Mouse (Mus musculus): Measurements from ENCODE around the gene Vps54. TPM values are rescaled to one million over a fixed set of nuclear protein-coding genes. Genes with fewer than 3 reads are reported as not detected.

Gene Vps54
- total and polyA plus RNA-seq, 2 experiments: 5.6 to 37.4 TPM

GRCm38 (mm10) chr11:21295486-21295885, 56.4 kb downstream of the Vps54 start:
- Histone ChIP-seq H3K27ac (replicated peaks; ENCODE audit: insufficient read depth, low read depth, low read length) (no peak overlapping the region), H3K4me3 (ENCODE audit: insufficient read depth, low read depth, low read length) (no peak overlapping the region), H3K9ac (ENCODE audit: low read depth, low read length) (no peak overlapping the region), H3K4me1 (ENCODE audit: control insufficient read depth, insufficient read depth, low read length) (no peaks in the 10 kb centered on the region), H3K79me2 (ENCODE audit: control insufficient read depth, insufficient read depth, low read length) (no peaks in the 10 kb centered on the region), H3K36me3 (ENCODE audit: control insufficient read depth, insufficient read depth, low read length) (peaks cover 23% of the 10 kb centered on the region), H3K27me3 (ENCODE audit: control insufficient read depth, insufficient read depth, low read length) (no peaks in the 10 kb centered on the region)
- TF ChIP-seq CTCF (IDR thresholded peaks at IDR 0.05; ENCODE audit: low read depth, low read length) (no peak), POLR2A (IDR thresholded peaks at IDR 0.05; ENCODE audit: extremely low read depth, insufficient read depth, low read length) (no peak)
- no peak for DNase-seq (ENCODE audit: extremely low read depth, low read depth, low spot score)
- 86% methylated on average over 5 of the region's 5 CpGs for WGBS

- Histone ChIP-seq H3K79me2 (ENCODE audit: control insufficient read depth, insufficient read depth, low read length) (no peaks in the 10 kb centered on the region), H3K4me3 (ENCODE audit: insufficient read depth, low read depth, low read length) (no peak overlapping the region), H3K4me1 (ENCODE audit: control insufficient read depth, insufficient read depth, low read length) (no peaks in the 10 kb centered on the region), H3K27me3 (ENCODE audit: control insufficient read depth, insufficient read depth, low read length) (no peaks in the 10 kb centered on the region), H3K9ac (ENCODE audit: low read depth, low read length) (no peak overlapping the region), H3K36me3 (ENCODE audit: control insufficient read depth, insufficient read depth, low read length) (peaks cover 37% of the 10 kb centered on the region), H3K27ac (replicated peaks; ENCODE audit: insufficient read depth, low read depth, low read length) (no peak overlapping the region)
- DNase-seq (ENCODE audit: extremely low read depth, low read depth, low spot score): no peak
- TF ChIP-seq CTCF (IDR thresholded peaks at IDR 0.05; ENCODE audit: low read depth, low read length): no peak
- TF ChIP-seq POLR2A (IDR thresholded peaks at IDR 0.05; ENCODE audit: extremely low read depth, insufficient read depth, low read length): no peak
- WGBS: 83% methylated on average over 3 of the region's 3 CpGs
These were observed 64.5 kb downstream of the Vps54 start for GRCm38 (mm10) chr11:21303619-21304018.

GRCm38 (mm10) chr11:21307078-21307668, 68.1 kb downstream of the Vps54 start:
- 81% methylated on average over 5 of the region's 5 CpGs for WGBS
- H3K27me3 ChIP-seq (ENCODE audit: control insufficient read depth, insufficient read depth, low read length): no peaks in the 10 kb centered on the region
- DNase-seq (ENCODE audit: extremely low read depth, low read depth, low spot score): no peak
- no peaks in the 10 kb centered on the region for H3K79me2 ChIP-seq (ENCODE audit: control insufficient read depth, insufficient read depth, low read length)
- H3K4me3 ChIP-seq (ENCODE audit: insufficient read depth, low read depth, low read length): no peak overlapping the region
- TF ChIP-seq POLR2A (IDR thresholded peaks at IDR 0.05; ENCODE audit: extremely low read depth, insufficient read depth, low read length): no peak
- TF ChIP-seq CTCF (IDR thresholded peaks at IDR 0.05; ENCODE audit: low read depth, low read length): no peak
- peaks cover 27% of the 10 kb centered on the region for H3K36me3 ChIP-seq (ENCODE audit: control insufficient read depth, insufficient read depth, low read length)
- H3K4me1 ChIP-seq (ENCODE audit: control insufficient read depth, insufficient read depth, low read length): no peaks in the 10 kb centered on the region
- H3K27ac ChIP-seq (replicated peaks; ENCODE audit: insufficient read depth, low read depth, low read length): no peak overlapping the region
- no peak overlapping the region for H3K9ac ChIP-seq (ENCODE audit: low read depth, low read length)

GRCm38 (mm10) chr11:21308119-21308518, 69.0 kb downstream of the Vps54 start:
- Histone ChIP-seq H3K79me2 (ENCODE audit: control insufficient read depth, insufficient read depth, low read length) (no peaks in the 10 kb centered on the region), H3K36me3 (ENCODE audit: control insufficient read depth, insufficient read depth, low read length) (peaks cover 30% of the 10 kb centered on the region), H3K27ac (replicated peaks; ENCODE audit: insufficient read depth, low read depth, low read length) (no peak overlapping the region), H3K4me1 (ENCODE audit: control insufficient read depth, insufficient read depth, low read length) (no peaks in the 10 kb centered on the region), H3K4me3 (ENCODE audit: insufficient read depth, low read depth, low read length) (no peak overlapping the region), H3K9ac (ENCODE audit: low read depth, low read length) (no peak overlapping the region), H3K27me3 (ENCODE audit: control insufficient read depth, insufficient read depth, low read length) (no peaks in the 10 kb centered on the region)
- no peak for DNase-seq (ENCODE audit: extremely low read depth, low read depth, low spot score)
- 58% methylated on average over 5 of the region's 5 CpGs for WGBS
- TF ChIP-seq CTCF (IDR thresholded peaks at IDR 0.05; ENCODE audit: low read depth, low read length): peak; percentile 85
- no peak for TF ChIP-seq POLR2A (IDR thresholded peaks at IDR 0.05; ENCODE audit: extremely low read depth, insufficient read depth, low read length)

DNA sequence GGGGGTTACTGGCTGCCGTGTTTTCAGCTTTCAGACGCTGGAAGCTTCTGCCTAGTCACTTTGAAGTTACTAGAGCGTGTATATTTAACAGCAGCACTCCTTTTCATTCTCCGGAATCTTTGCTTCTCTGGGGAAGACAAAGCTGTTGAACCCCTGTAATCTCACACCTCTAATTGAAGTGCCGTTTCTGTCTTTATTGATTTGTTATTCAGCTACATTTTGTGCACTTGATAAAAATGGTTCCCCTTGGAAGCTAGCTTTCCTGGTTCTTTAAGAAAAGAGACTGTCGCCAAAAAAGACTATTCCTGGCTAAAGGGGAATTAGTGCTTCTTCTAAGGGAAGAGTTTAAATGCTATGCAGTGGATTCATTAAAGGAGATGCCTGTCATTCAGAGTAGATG, 70.4 kb downstream of the Vps54 start:
- TF ChIP-seq POLR2A (IDR thresholded peaks at IDR 0.05; ENCODE audit: extremely low read depth, insufficient read depth, low read length) (no peak), CTCF (IDR thresholded peaks at IDR 0.05; ENCODE audit: low read depth, low read length) (no peak)
- Histone ChIP-seq H3K27me3 (ENCODE audit: control insufficient read depth, insufficient read depth, low read length) (no peaks in the 10 kb centered on the region), H3K79me2 (ENCODE audit: control insufficient read depth, insufficient read depth, low read length) (no peaks in the 10 kb centered on the region), H3K27ac (replicated peaks; ENCODE audit: insufficient read depth, low read depth, low read length) (no peak overlapping the region), H3K4me1 (ENCODE audit: control insufficient read depth, insufficient read depth, low read length) (no peaks in the 10 kb centered on the region), H3K4me3 (ENCODE audit: insufficient read depth, low read depth, low read length) (no peak overlapping the region), H3K36me3 (ENCODE audit: control insufficient read depth, insufficient read depth, low read length) (peaks cover 27% of the 10 kb centered on the region), H3K9ac (ENCODE audit: low read depth, low read length) (no peak overlapping the region)
- 94% methylated on average over 6 of the region's 6 CpGs for WGBS
- no peak for DNase-seq (ENCODE audit: extremely low read depth, low read depth, low spot score)

DNA sequence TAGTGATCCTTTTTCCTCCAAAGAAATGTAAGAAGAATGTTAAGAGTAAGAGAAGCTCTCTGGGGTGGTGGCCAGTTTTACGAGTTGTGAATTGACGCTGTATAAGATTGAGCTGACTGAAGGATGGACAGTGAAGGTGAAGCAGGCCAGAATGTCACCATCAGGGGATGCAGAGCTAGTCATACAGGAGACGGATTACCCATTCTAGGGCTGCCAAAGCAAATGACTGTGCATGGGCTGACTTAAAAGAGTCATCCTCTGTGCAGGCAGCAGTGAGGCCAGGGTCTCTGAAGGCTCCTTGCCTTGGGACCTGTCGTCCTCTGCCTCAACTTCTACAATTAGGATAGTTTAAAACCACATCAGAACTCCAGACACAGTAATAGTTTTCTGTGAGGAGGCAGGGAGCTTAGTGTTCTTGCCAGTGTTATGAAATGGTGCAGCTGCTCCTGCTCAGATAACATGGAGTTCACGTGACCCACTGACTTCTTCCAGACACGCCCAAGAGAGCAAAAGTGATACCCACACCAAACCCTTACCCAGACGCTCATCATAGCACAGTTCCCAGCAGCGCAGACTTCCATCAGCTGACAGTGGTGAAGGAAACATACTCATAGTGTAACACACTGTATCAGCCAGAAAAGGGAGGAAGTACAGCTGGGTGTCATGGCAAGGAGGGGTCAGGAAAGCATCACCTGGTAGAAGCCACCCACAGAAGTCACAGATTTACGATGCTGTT, 75.0 kb downstream of the Vps54 start:
- Histone ChIP-seq H3K36me3 (ENCODE audit: control insufficient read depth, insufficient read depth, low read length) (peaks cover 14% of the 10 kb centered on the region), H3K79me2 (ENCODE audit: control insufficient read depth, insufficient read depth, low read length) (no peaks in the 10 kb centered on the region), H3K27me3 (ENCODE audit: control insufficient read depth, insufficient read depth, low read length) (no peaks in the 10 kb centered on the region), H3K4me1 (ENCODE audit: control insufficient read depth, insufficient read depth, low read length) (no peaks in the 10 kb centered on the region), H3K4me3 (ENCODE audit: insufficient read depth, low read depth, low read length) (no peak overlapping the region), H3K9ac (ENCODE audit: low read depth, low read length) (no peak overlapping the region), H3K27ac (replicated peaks; ENCODE audit: insufficient read depth, low read depth, low read length) (no peak overlapping the region)
- DNase-seq (ENCODE audit: extremely low read depth, low read depth, low spot score): no peak
- TF ChIP-seq POLR2A (IDR thresholded peaks at IDR 0.05; ENCODE audit: extremely low read depth, insufficient read depth, low read length): no peak
- TF ChIP-seq CTCF (IDR thresholded peaks at IDR 0.05; ENCODE audit: low read depth, low read length): no peak
- 88% methylated on average over 9 of the region's 9 CpGs for WGBS

All from liver, adult 2 months (tissue).